ENCODE assay signal across 7 mouse cellular contexts in genomic region chr9:115977598-115978240, GRCm38 (mm10).
DNase-seq lines count a peak whose midpoint lies in the region; ATAC-seq and TF ChIP-seq lines count a peak whose summit lies in the region.

No protein-coding gene starts in this region.

- H3K4me3 ChIP-seq in neural tube, embryonic 13.5 days, result no peak overlapping the region
- H3K4me3 ChIP-seq in left cerebral cortex, adult 2 months, result no peak overlapping the region
- no peak overlapping the region for H3K4me3 ChIP-seq in kidney, embryonic 15.5 days (replicated peaks)
- H3K4me3 ChIP-seq in limb, embryonic 10.5 days, result no peak overlapping the region

- H3K27ac ChIP-seq in neural tube, embryonic 13.5 days (replicated peaks), result 0 out of 2 replicates have a peak overlapping the region, but pooled peaks have one; percentile 15
- peak overlapping the region; percentile 74 for H3K27ac ChIP-seq in left cerebral cortex, adult 2 months
- H3K27ac ChIP-seq in kidney, embryonic 15.5 days, result no peak overlapping the region
- H3K27ac ChIP-seq in limb, embryonic 10.5 days, result no peak overlapping the region

- 74% methylated on average over 15 of the region's 15 CpGs for WGBS in neural tube, embryonic 13.5 days
- WGBS in kidney, embryonic 15.5 days, result 75% methylated on average over 15 of the region's 15 CpGs
- WGBS in limb, embryonic 10.5 days, result 90% methylated on average over 15 of the region's 15 CpGs

- no peaks in the 10 kb centered on the region for H3K36me3 ChIP-seq in neural tube, embryonic 13.5 days
- no peaks in the 10 kb centered on the region for H3K36me3 ChIP-seq in kidney, embryonic 15.5 days
- H3K36me3 ChIP-seq in limb, embryonic 10.5 days, result no peaks in the 10 kb centered on the region

- no peak for DNase-seq in neural tube, embryonic 10.5 days (ENCODE audit: extremely low spot score, low spot score)
- DNase-seq in cerebellum, postnatal 25 days, result peak; percentile 89 to 94
- peak; percentile 40 to 72 for DNase-seq in left cerebral cortex, adult 2 months (ENCODE audit: extremely low spot score in 1 of 2, low spot score in 2 of 2)
- DNase-seq in T-cell, adult 2 months (ENCODE audit: low spot score), result no peak
- DNase-seq in limb, embryonic 10.5 days (ENCODE audit: low spot score), result no peak

- TF ChIP-seq CTCF in left cerebral cortex, adult 2 months (IDR thresholded peaks at IDR 0.05), result no peak

- H3K27me3 ChIP-seq in neural tube, embryonic 13.5 days, result no peaks in the 10 kb centered on the region
- no peaks in the 10 kb centered on the region for H3K27me3 ChIP-seq in kidney, embryonic 15.5 days
- H3K27me3 ChIP-seq in limb, embryonic 10.5 days (ENCODE audit: low read depth, poor library complexity, severe bottlenecking), result no peaks in the 10 kb centered on the region

- peaks cover 17% of the 10 kb centered on the region for H3K4me1 ChIP-seq in neural tube, embryonic 13.5 days (replicated peaks)
- peaks cover 6% of the 10 kb centered on the region; the same call in 1 of the 2 replicates for H3K4me1 ChIP-seq in kidney, embryonic 15.5 days
- H3K4me1 ChIP-seq in limb, embryonic 10.5 days, result 0 out of 2 replicates have a peak, but pooled peaks cover 5% of the 10 kb centered on the region

- no peak for ATAC-seq in neural tube, embryonic 13.5 days (ENCODE audit: low read depth)
- ATAC-seq in kidney, embryonic 15.5 days (replicated peaks; ENCODE audit: low FRiP score), result no peak

- H3K9me3 ChIP-seq in neural tube, embryonic 13.5 days, result no peaks in the 10 kb centered on the region
- no peaks in the 10 kb centered on the region for H3K9me3 ChIP-seq in kidney, embryonic 15.5 days (replicated peaks)
- H3K9me3 ChIP-seq in limb, embryonic 10.5 days (replicated peaks), result no peaks in the 10 kb centered on the region

- intact Hi-C loops in left cerebral cortex, adult 2 months (cut with DNase I), result loop anchor here (1.0 kb wide), 2 partner anchors 10 to 38 kb away; no protein-coding TSS in a partner anchor

- H3K9ac ChIP-seq in neural tube, embryonic 13.5 days, result no peak overlapping the region
- H3K9ac ChIP-seq in kidney, embryonic 15.5 days, result no peak overlapping the region

- H3K4me2 ChIP-seq in neural tube, embryonic 13.5 days, result no peak overlapping the region
- no peak overlapping the region for H3K4me2 ChIP-seq in kidney, embryonic 15.5 days

Comparison
In these comparisons a context has a peak if more than half of its experiments do, and no peak if none do; other contexts are left out.
1. H3K27ac ChIP-seq: peak in neural tube, embryonic 13.5 days (single experiment) and left cerebral cortex, adult 2 months (single experiment); none in kidney, embryonic 15.5 days (single experiment) and limb, embryonic 10.5 days (single experiment).
2. DNase-seq: peak in cerebellum, postnatal 25 days (2 of 2) and left cerebral cortex, adult 2 months (2 of 2); none in neural tube, embryonic 10.5 days (single experiment), T-cell, adult 2 months (single experiment) and limb, embryonic 10.5 days (single experiment).